Mouse (Mus musculus) liver, embryonic 14.5 days (tissue): ENCODE results near the gene Tmx1.

Experiments used
- CTCF ChIP-seq: IDR thresholded peaks from 2 replicates; pipeline ENCODE4 v1.5.1; 2016; ENCODE audit warnings: antibody characterized with exemption, low read depth, control low read depth
- EP300 ChIP-seq: IDR thresholded peaks from 2 replicates; pipeline ENCODE4 v1.6.1; 2016; ENCODE audit warnings: antibody characterized with exemption, low read depth

- peak; percentile 15; the same call in 1 of the 2 replicates for TF ChIP-seq CTCF
- no peak for TF ChIP-seq EP300
These were observed 2.9 kb upstream of the Tmx1 start for GRCm38 (mm10) chr12:70449961-70450360.
